Mouse (Mus musculus) liver, embryonic 16.5 days (tissue): ENCODE results near the gene Mmp24. TPM values are rescaled to one million over a fixed set of nuclear protein-coding genes. Genes with fewer than 3 reads are reported as not detected.
"Not testable (repeated sequence)": the region's sequence is repeated elsewhere in the genome, so short reads cannot be mapped to it uniquely, and the experiment has no call there.

Experiments used
- ATAC-seq: fragments of 200-750 bp; cut with Nextera tagmentation; 2 replicates; pipeline ENCODE4 v1.8.0; 2017; ENCODE audit warnings: low read depth, mild to moderate bottlenecking, moderate number of reproducible peaks, moderate library complexity
- H3K27ac ChIP-seq: fragments of 300-500 bp; sonication (generic); 2 replicates; pipeline ENCODE4 v1.5.1; 2014; ENCODE audit warnings: mild to moderate bottlenecking, low read length
- H3K27me3 ChIP-seq: fragments of 300-500 bp; sonication (generic); 2 replicates; pipeline ENCODE4 v1.6.1; 2014; ENCODE audit warnings: low read depth, low read length, mixed read lengths; ENCODE audit not compliant: control insufficient read depth, insufficient read depth
- H3K36me3 ChIP-seq: fragments of 300-500 bp; sonication (generic); 2 replicates; pipeline ENCODE4 v1.6.1; 2014; ENCODE audit warnings: mild to moderate bottlenecking; ENCODE audit not compliant: control insufficient read depth, insufficient read depth
- H3K4me1 ChIP-seq: fragments of 300-500 bp; sonication (generic); 2 replicates; pipeline ENCODE4 v1.6.1; 2014; ENCODE audit warnings: low read depth, low read length, mixed read lengths; ENCODE audit not compliant: control insufficient read depth
- H3K4me2 ChIP-seq: fragments of 300-500 bp; sonication (generic); 2 replicates; pipeline ENCODE4 v1.6.1; 2014; ENCODE audit warnings: low read depth, low read length, mixed read lengths
- H3K4me3 ChIP-seq: fragments of 300-500 bp; sonication (generic); 2 replicates; pipeline ENCODE4 v1.5.1; 2014; ENCODE audit warnings: low read depth, mild to moderate bottlenecking, low read length
- H3K9ac ChIP-seq: fragments of 300-500 bp; sonication (generic); 2 replicates; pipeline ENCODE4 v1.6.1; 2014; ENCODE audit warnings: low read depth, low read length
- H3K9me3 ChIP-seq: fragments of 300-500 bp; sonication (generic); replicated peaks from 2 replicates; pipeline ENCODE4 v1.6.1; 2016; ENCODE audit warnings: low read length; ENCODE audit not compliant: control insufficient read depth
- WGBS: fragments of 180-500 bp; shearing (Covaris S2); extraction: QIAGEN DNeasy Blood & Tissue Kit; methylation state at CpG from one replicate; pipeline ENCODE4 v1.1.7; 2014; ENCODE audit not compliant: insufficient replicate concordance; 5-methylcytosine and 5-hydroxymethylcytosine counted together
- polyA plus RNA-seq: library from polyadenylated mRNA; unstranded; fragments of >200 nt; fragmentation: Nextera tagmentation; extraction: Ambion mirVana; gene quantifications from 2 replicates; pipeline ENCODE4 v1.2.1, GENCODE M21; 2015

The Mmp24 gene
- polyA plus RNA-seq, 1 experiment from 2014 or later: not detected

GRCm38 (mm10) chr2:155830841-155831240 is 55.7 kb downstream of the Mmp24 start:
- peaks cover 13% of the 10 kb centered on the region for H3K4me1 ChIP-seq
- 75% methylated on average over 8 of the region's 8 CpGs for WGBS
- no peak for ATAC-seq
- no peaks in the 10 kb centered on the region for H3K9me3 ChIP-seq
- H3K36me3 ChIP-seq: no peaks in the 10 kb centered on the region
- H3K27ac ChIP-seq: no peak overlapping the region
- H3K4me2 ChIP-seq: no peak overlapping the region
- H3K9ac ChIP-seq: no peak overlapping the region
- no peak overlapping the region for H3K4me3 ChIP-seq
- H3K27me3 ChIP-seq: no peaks in the 10 kb centered on the region; the same call in 1 of the 2 replicates

- Histone ChIP-seq H3K27me3 (no peaks in the 10 kb centered on the region; the same call in 1 of the 2 replicates), H3K9ac (no peak overlapping the region), H3K4me2 (no peak overlapping the region), H3K4me1 (peaks cover 13% of the 10 kb centered on the region), H3K27ac (no peak overlapping the region), H3K9me3 (no peaks in the 10 kb centered on the region), H3K36me3 (no peaks in the 10 kb centered on the region), H3K4me3 (no peak overlapping the region)
- WGBS: 39% methylated on average over 9 of the region's 9 CpGs
- ATAC-seq: no peak
Measured at GRCm38 (mm10) chr2:155831302-155831701, 56.2 kb downstream of the Mmp24 start.

DNA sequence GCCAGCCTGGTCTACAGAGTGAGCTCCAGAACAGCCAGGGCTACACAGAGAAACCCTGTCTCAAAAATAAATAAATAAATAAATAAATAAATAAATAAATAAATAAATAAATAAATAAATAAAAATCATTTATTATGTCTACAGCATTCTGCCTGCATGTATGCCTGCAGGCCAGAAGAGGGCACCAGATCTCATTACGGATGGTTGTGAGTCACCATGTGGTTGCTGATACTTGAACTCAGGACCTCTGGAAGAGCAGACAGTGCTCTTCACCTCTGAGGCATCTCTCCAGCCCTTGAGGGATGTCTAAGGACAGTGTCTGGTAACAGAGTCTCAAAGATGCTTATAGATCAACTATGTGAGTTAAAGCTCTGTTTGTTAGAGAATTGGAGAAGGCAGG is 56.9 kb downstream of the Mmp24 start:
- not testable (repeated sequence) for H3K36me3 ChIP-seq

DNA sequence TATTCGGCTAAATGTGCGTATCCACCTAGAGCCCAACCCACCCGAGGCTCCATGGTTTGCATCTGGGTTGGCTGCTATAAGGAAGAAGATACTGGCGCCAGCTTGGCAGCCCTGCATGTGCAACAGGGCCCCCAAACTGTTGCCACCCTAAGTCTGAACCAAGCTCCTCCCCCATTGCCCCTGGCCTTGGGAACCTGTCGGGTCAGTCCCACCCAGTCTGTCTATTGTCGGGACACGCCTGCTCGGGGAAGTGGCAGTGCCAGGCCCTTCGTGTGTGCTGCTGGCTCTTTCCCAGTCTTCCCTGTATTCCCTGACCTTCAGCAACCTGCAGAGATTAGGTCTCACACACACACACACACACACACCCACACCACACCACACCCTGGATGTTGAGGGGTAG is 59.6 kb downstream of the Mmp24 start, which contains the start of gene Fam83c:
Gene Fam83c (minus strand): TSS at position 123 of the 400 bp plus-strand sequence.
- ATAC-seq: no peak
- H3K27me3 ChIP-seq: no peaks in the 10 kb centered on the region; the same call in 1 of the 2 replicates
- 55% methylated on average over 9 of the region's 9 CpGs for WGBS
- no peaks in the 10 kb centered on the region for H3K36me3 ChIP-seq
- no peak within 1 kb of the TSS for H3K27ac ChIP-seq
- no peak within 1 kb of the TSS for H3K4me3 ChIP-seq
- no peak within 1 kb of the TSS for H3K4me2 ChIP-seq
- no peaks in the 10 kb centered on the region for H3K4me1 ChIP-seq
- no peak within 1 kb of the TSS for H3K9ac ChIP-seq
- no peaks in the 10 kb centered on the region for H3K9me3 ChIP-seq

More for the DNA sequence above, 56.9 kb downstream of the Mmp24 start:
- not testable (repeated sequence) for H3K4me2 ChIP-seq, ATAC-seq, H3K4me1 ChIP-seq, H3K27me3 ChIP-seq, H3K9me3 ChIP-seq, H3K9ac ChIP-seq, H3K4me3 ChIP-seq, H3K27ac ChIP-seq
- 47% methylated on average over 1 of the region's 1 CpGs for WGBS

- H3K9me3 ChIP-seq: no peaks in the 10 kb centered on the region
- H3K4me3 ChIP-seq: no peak overlapping the region
- no peaks in the 10 kb centered on the region; the same call in 1 of the 2 replicates for H3K27me3 ChIP-seq
- no peak for ATAC-seq
- H3K36me3 ChIP-seq: no peaks in the 10 kb centered on the region
- no peak overlapping the region for H3K9ac ChIP-seq
- H3K27ac ChIP-seq: no peak overlapping the region
- no peaks in the 10 kb centered on the region for H3K4me1 ChIP-seq
- WGBS: 58% methylated on average over 3 of the region's 3 CpGs
- H3K4me2 ChIP-seq: no peak overlapping the region
Measured at GRCm38 (mm10) chr2:155837961-155838360, 62.8 kb downstream of the Mmp24 start.

GRCm38 (mm10) chr2:155838961-155839360 is 63.8 kb downstream of the Mmp24 start:
- 51% methylated on average over 4 of the region's 4 CpGs for WGBS
- no peak overlapping the region for H3K9ac ChIP-seq
- no peaks in the 10 kb centered on the region; the same call in 1 of the 2 replicates for H3K27me3 ChIP-seq
- no peaks in the 10 kb centered on the region for H3K9me3 ChIP-seq
- ATAC-seq: no peak
- H3K4me1 ChIP-seq: no peaks in the 10 kb centered on the region
- H3K36me3 ChIP-seq: no peaks in the 10 kb centered on the region
- no peak overlapping the region for H3K4me2 ChIP-seq
- H3K27ac ChIP-seq: no peak overlapping the region
- H3K4me3 ChIP-seq: no peak overlapping the region

- Histone ChIP-seq H3K27ac (no peak overlapping the region), H3K9me3 (no peaks in the 10 kb centered on the region), H3K4me3 (no peak overlapping the region), H3K27me3 (no peaks in the 10 kb centered on the region), H3K4me1 (no peaks in the 10 kb centered on the region), H3K36me3 (no peaks in the 10 kb centered on the region), H3K9ac (no peak overlapping the region), H3K4me2 (no peak overlapping the region)
- ATAC-seq: no peak
- WGBS: 76% methylated on average over 8 of the region's 8 CpGs
Measured at GRCm38 (mm10) chr2:155846930-155847329, 71.8 kb downstream of the Mmp24 start.

GRCm38 (mm10) chr2:155848291-155848690 is 73.1 kb downstream of the Mmp24 start:
- peak; percentile 45; the same call in 1 of the 2 replicates for ATAC-seq
- 32% methylated on average over 6 of the region's 6 CpGs for WGBS

GRCm38 (mm10) chr2:155849464-155849863 is 74.3 kb downstream of the Mmp24 start:
- ATAC-seq: no peak; the same call in 1 of the 2 replicates
- no peaks in the 10 kb centered on the region for H3K27me3 ChIP-seq
- H3K36me3 ChIP-seq: no peaks in the 10 kb centered on the region
- H3K4me3 ChIP-seq: no peak overlapping the region
- H3K9me3 ChIP-seq: no peaks in the 10 kb centered on the region
- H3K4me2 ChIP-seq: no peak overlapping the region
- H3K27ac ChIP-seq: no peak overlapping the region
- WGBS: 36% methylated on average over 7 of the region's 7 CpGs
- no peak overlapping the region for H3K9ac ChIP-seq
- H3K4me1 ChIP-seq: no peaks in the 10 kb centered on the region

More at GRCm38 (mm10) chr2:155848291-155848690, 73.1 kb downstream of the Mmp24 start:
- Histone ChIP-seq H3K36me3 (no peaks in the 10 kb centered on the region), H3K4me3 (no peak overlapping the region), H3K9ac (no peak overlapping the region), H3K4me2 (no peak overlapping the region), H3K9me3 (no peaks in the 10 kb centered on the region), H3K4me1 (no peaks in the 10 kb centered on the region), H3K27me3 (no peaks in the 10 kb centered on the region), H3K27ac (no peak overlapping the region)
